Mouse (Mus musculus) gonadal fat pad, adult 2 months (tissue): ENCODE measurements around the gene Col4a1. TPM values are rescaled to one million over a fixed set of nuclear protein-coding genes. Genes with fewer than 3 reads are reported as not detected.

Source experiments
- DNase-seq: peaks from one replicate; pipeline ENCODE4 v3.0.0-alpha.2; 2012; ENCODE audit warnings: low read depth
- polyA plus RNA-seq: library from polyadenylated mRNA; depleted of rRNA; stranded (reverse); fragments of >200 nt; gene quantifications from 2 replicates; pipeline ENCODE4 v1.2.3, GENCODE M21; 2012

The Col4a1 gene
- polyA plus RNA-seq, 1 experiment = 759 TPM

- no peak for DNase-seq
Observed at GRCm38 (mm10) chr8:11331561-11331960, 18.9 kb upstream of the Col4a1 start.

- no peak for DNase-seq
Observed at GRCm38 (mm10) chr8:11327722-11328417, 15.2 kb upstream of the Col4a1 start.

- no peak for DNase-seq
Observed at GRCm38 (mm10) chr8:11327298-11327697, 14.7 kb upstream of the Col4a1 start.

- no peak for DNase-seq
Observed at GRCm38 (mm10) chr8:11324801-11325395, 12.3 kb upstream of the Col4a1 start.

- no peak for DNase-seq
Observed at GRCm38 (mm10) chr8:11323681-11324080, 11.1 kb upstream of the Col4a1 start.

GRCm38 (mm10) chr8:11322724-11323585, 10.3 kb upstream of the Col4a1 start:
- DNase-seq = no peak

GRCm38 (mm10) chr8:11321841-11322240, 9.2 kb upstream of the Col4a1 start:
- DNase-seq = no peak

- DNase-seq = no peak
Observed at GRCm38 (mm10) chr8:11319405-11319804, 6.8 kb upstream of the Col4a1 start.

GRCm38 (mm10) chr8:11316118-11316517, 3.5 kb upstream of the Col4a1 start:
- DNase-seq = no peak

GRCm38 (mm10) chr8:11315179-11315943, 2.7 kb upstream of the Col4a1 start:
- no peak for DNase-seq

GRCm38 (mm10) chr8:11314613-11315012, 2.0 kb upstream of the Col4a1 start:
- DNase-seq = no peak

- DNase-seq = no peak
Observed at GRCm38 (mm10) chr8:11313176-11314111, 818 bp upstream of the Col4a1 start.

GRCm38 (mm10) chr8:11311681-11312348, 811 bp downstream of the Col4a1 start:
- no peak for DNase-seq

- no peak for DNase-seq
Observed at GRCm38 (mm10) chr8:11310049-11310448, 2.6 kb downstream of the Col4a1 start.

GRCm38 (mm10) chr8:11309226-11309625, 3.4 kb downstream of the Col4a1 start:
- DNase-seq = no peak

GRCm38 (mm10) chr8:11308570-11308998, 4.0 kb downstream of the Col4a1 start:
- no peak for DNase-seq

GRCm38 (mm10) chr8:11307451-11307850, 5.2 kb downstream of the Col4a1 start:
- no peak for DNase-seq

GRCm38 (mm10) chr8:11305539-11305938, 7.1 kb downstream of the Col4a1 start:
- no peak for DNase-seq

GRCm38 (mm10) chr8:11304027-11304601, 8.5 kb downstream of the Col4a1 start:
- no peak for DNase-seq

- no peak for DNase-seq
Observed at GRCm38 (mm10) chr8:11300436-11300835, 12.2 kb downstream of the Col4a1 start.
